Mouse (Mus musculus) liver, adult 2 months (tissue): ENCODE data around the gene Pck2. TPM values are rescaled to one million over a fixed set of nuclear protein-coding genes. Genes with fewer than 3 reads are reported as not detected.

Experiments used
- DNase-seq: peaks from one replicate; pipeline ENCODE4 v3.0.0-alpha.2; 2011; ENCODE audit warnings: low read depth, low spot score; ENCODE audit errors: extremely low read depth
- H3K27ac ChIP-seq: fragments of 200-500 bp; replicated peaks from 2 replicates; pipeline ENCODE4 v1.5.1; 2012; ENCODE audit warnings: low read depth, mild to moderate bottlenecking, control low read depth, inconsistent platforms, low read length; ENCODE audit not compliant: insufficient read depth
- H3K27me3 ChIP-seq: fragments of 200-500 bp; 2 replicates; pipeline ENCODE4 v1.6.1; 2012; ENCODE audit warnings: mild to moderate bottlenecking, moderate library complexity, low read length, inconsistent platforms; ENCODE audit not compliant: control insufficient read depth, insufficient read depth
- H3K36me3 ChIP-seq: fragments of 200-500 bp; 2 replicates; pipeline ENCODE4 v1.6.1; 2012; ENCODE audit warnings: low read length, inconsistent platforms; ENCODE audit not compliant: control insufficient read depth, insufficient read depth
- H3K4me1 ChIP-seq: fragments of 200-500 bp; 2 replicates; pipeline ENCODE4 v1.6.1; 2011; ENCODE audit warnings: low read length; ENCODE audit not compliant: control insufficient read depth, insufficient read depth
- H3K4me3 ChIP-seq: fragments of 200-500 bp; 2 replicates; pipeline ENCODE4 v1.5.1; 2011; ENCODE audit warnings: low read depth, mild to moderate bottlenecking, control low read depth, low read length, moderate library complexity; ENCODE audit not compliant: insufficient read depth
- H3K79me2 ChIP-seq: fragments of 200-500 bp; 2 replicates; pipeline ENCODE4 v1.6.1; 2012; ENCODE audit warnings: inconsistent platforms, mild to moderate bottlenecking, low read length, moderate library complexity; ENCODE audit not compliant: control insufficient read depth, insufficient read depth
- H3K9ac ChIP-seq: fragments of 200-500 bp; 2 replicates; pipeline ENCODE4 v1.6.1; 2012; ENCODE audit warnings: low read depth, mild to moderate bottlenecking, control low read depth, inconsistent platforms, low read length
- CTCF ChIP-seq: fragments of 200-500 bp; IDR thresholded peaks from 2 replicates; pipeline ENCODE4 v1.5.1; 2011; ENCODE audit warnings: low read depth, low read length, control low read depth
- POLR2A ChIP-seq: fragments of 200-500 bp; IDR thresholded peaks from 2 replicates; pipeline ENCODE4 v1.6.1; 2011; ENCODE audit warnings: low read length, control low read depth; ENCODE audit not compliant: insufficient read depth; ENCODE audit errors: extremely low read depth
- WGBS: fragments of 180-500 bp; shearing (Covaris S2); methylation state at CpG from one replicate; pipeline ENCODE4 v1.1.7; 2018; 5-methylcytosine and 5-hydroxymethylcytosine counted together
- polyA plus RNA-seq: library from polyadenylated mRNA; depleted of rRNA; stranded (reverse); fragments of >200 nt; gene quantifications from 2 replicates; pipeline ENCODE4 v1.2.3, GENCODE M21; 2012
- total RNA-seq: library from RNA; depleted of rRNA; stranded (reverse); fragments of >200 nt; gene quantifications from 2 replicates; pipeline ENCODE4 v1.2.3, GENCODE M21; 2014

The Pck2 gene
- total and polyA plus RNA-seq, 2 experiments = 1.2 to 7.3 TPM

GRCm38 (mm10) chr14:55496761-55497448 lies 43.2 kb upstream of the Pck2 start:
- Histone ChIP-seq H3K9ac (no peak overlapping the region), H3K4me3 (no peak overlapping the region), H3K27me3 (no peaks in the 10 kb centered on the region; the same call in 1 of the 2 replicates), H3K79me2 (no peaks in the 10 kb centered on the region), H3K27ac (no peak overlapping the region), H3K4me1 (no peaks in the 10 kb centered on the region), H3K36me3 (no peaks in the 10 kb centered on the region)
- TF ChIP-seq CTCF = no peak
- TF ChIP-seq POLR2A = no peak
- WGBS = 72% methylated on average over 16 of the region's 16 CpGs
- DNase-seq = no peak

DNA sequence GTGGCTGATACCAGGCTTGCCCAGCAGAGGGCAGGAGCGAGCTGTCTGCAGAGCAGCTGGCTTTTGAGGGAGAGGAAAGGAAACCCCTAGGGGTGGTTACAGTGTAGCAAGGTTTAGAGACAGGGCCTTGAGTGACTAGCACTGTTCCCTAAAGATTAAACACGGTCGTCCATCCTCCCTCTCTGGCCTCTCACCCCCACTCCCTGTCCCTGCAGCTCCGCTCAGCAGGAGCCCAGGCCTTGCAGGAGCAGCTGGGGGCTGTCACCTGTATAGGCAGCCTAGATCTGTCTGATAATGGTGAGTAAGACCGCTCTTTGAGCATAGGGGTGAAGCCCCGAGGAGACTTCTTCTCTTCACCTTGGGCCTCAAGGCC lies 42.6 kb upstream of the Pck2 start:
- no peaks in the 10 kb centered on the region for H3K79me2 ChIP-seq
- no peaks in the 10 kb centered on the region for H3K36me3 ChIP-seq
- no peak overlapping the region for H3K4me3 ChIP-seq
- WGBS = 33% methylated on average over 6 of the region's 6 CpGs
- H3K4me1 ChIP-seq = no peaks in the 10 kb centered on the region
- H3K27me3 ChIP-seq = no peaks in the 10 kb centered on the region
- no peak overlapping the region for H3K27ac ChIP-seq
- H3K9ac ChIP-seq = no peak overlapping the region
- DNase-seq = peak; percentile 38
- TF ChIP-seq CTCF (peak; percentile 99), POLR2A (no peak)

DNA sequence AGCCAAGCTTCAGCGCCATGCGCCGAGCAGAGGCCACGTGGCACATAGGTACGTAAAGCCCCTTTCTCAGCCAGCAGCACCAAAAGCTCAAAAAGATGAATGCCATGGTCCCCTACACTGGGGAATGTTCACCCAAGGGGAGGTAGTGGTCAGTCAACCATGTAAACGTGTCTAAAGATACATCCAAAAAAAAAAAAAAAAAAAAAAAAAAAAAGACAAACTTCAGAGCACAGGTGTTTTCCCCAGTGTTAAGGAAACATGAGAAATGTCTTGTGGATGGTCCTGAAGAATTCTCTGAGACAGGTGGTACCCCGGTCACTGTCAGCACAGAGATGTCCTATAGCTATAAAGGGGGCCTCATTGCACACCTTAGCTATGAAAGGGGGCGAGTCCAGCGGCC lies 34.5 kb upstream of the Pck2 start:
- Histone ChIP-seq H3K36me3 (no peaks in the 10 kb centered on the region), H3K79me2 (no peaks in the 10 kb centered on the region), H3K4me3 (no peak overlapping the region), H3K27me3 (0 out of 2 replicates have a peak, but pooled peaks cover 2% of the 10 kb centered on the region), H3K4me1 (no peaks in the 10 kb centered on the region), H3K9ac (no peak overlapping the region), H3K27ac (no peak overlapping the region)
- no peak for TF ChIP-seq CTCF
- 81% methylated on average over 9 of the region's 9 CpGs for WGBS
- no peak for DNase-seq

DNA sequence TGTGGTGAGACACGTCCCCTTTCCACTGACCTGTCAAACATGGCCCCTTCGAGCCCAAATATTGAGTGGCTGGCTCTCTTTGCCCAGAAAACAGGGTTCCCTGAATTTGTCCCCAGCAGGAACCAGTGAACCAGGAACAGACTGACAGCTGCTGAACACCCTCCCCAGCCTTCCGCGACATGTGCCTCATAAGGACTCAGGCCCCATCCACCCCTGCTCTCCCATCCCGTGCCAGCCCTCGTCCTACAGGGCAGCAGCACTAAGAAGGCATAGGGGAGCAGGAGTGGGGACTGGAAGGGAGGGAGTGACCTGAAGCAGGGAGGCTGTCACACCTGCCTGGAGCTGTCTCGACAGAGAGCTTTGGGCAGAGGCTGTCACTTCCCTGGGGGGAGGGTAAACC lies 32.3 kb upstream of the Pck2 start:
- WGBS = 54% methylated on average over 7 of the region's 7 CpGs
- TF ChIP-seq POLR2A = no peak
- TF ChIP-seq CTCF = no peak

GRCm38 (mm10) chr14:55509540-55509939 lies 30.5 kb upstream of the Pck2 start:
- H3K27ac ChIP-seq = no peak overlapping the region
- WGBS = 81% methylated on average over 10 of the region's 10 CpGs
- no peaks in the 10 kb centered on the region for H3K79me2 ChIP-seq
- H3K36me3 ChIP-seq = no peaks in the 10 kb centered on the region
- no peak overlapping the region for H3K4me3 ChIP-seq
- TF ChIP-seq CTCF = no peak
- TF ChIP-seq POLR2A = no peak
- no peaks in the 10 kb centered on the region for H3K4me1 ChIP-seq
- H3K9ac ChIP-seq = no peak overlapping the region
- peaks cover 4% of the 10 kb centered on the region; the same call in 1 of the 2 replicates for H3K27me3 ChIP-seq
- no peak for DNase-seq

More for the DNA sequence above, 32.3 kb upstream of the Pck2 start:
- H3K9ac ChIP-seq = no peak overlapping the region
- no peak for DNase-seq
- H3K4me1 ChIP-seq = no peaks in the 10 kb centered on the region
- no peaks in the 10 kb centered on the region for H3K36me3 ChIP-seq
- no peak overlapping the region for H3K4me3 ChIP-seq
- peaks cover 4% of the 10 kb centered on the region; the same call in 1 of the 2 replicates for H3K27me3 ChIP-seq
- no peaks in the 10 kb centered on the region for H3K79me2 ChIP-seq
- H3K27ac ChIP-seq = no peak overlapping the region

- 78% methylated on average over 17 of the region's 22 CpGs for WGBS
These were observed 29.8 kb upstream of the Pck2 start, which contains the start of gene Cpne6 for GRCm38 (mm10) chr14:55510125-55510731. Gene Cpne6, plus strand, starts transcription at chr14:55510445.

More at GRCm38 (mm10) chr14:55510125-55510731, 29.8 kb upstream of the Pck2 start, which contains the start of gene Cpne6:
- no peaks in the 10 kb centered on the region for H3K4me1 ChIP-seq
- H3K27me3 ChIP-seq = peaks cover 4% of the 10 kb centered on the region; the same call in 1 of the 2 replicates
- H3K27ac ChIP-seq = no peak within 1 kb of the TSS
- TF ChIP-seq POLR2A (no peak), CTCF (no peak)
- H3K79me2 ChIP-seq = no peaks in the 10 kb centered on the region
- no peak for DNase-seq
- H3K9ac ChIP-seq = no peak within 1 kb of the TSS
- H3K4me3 ChIP-seq = no peak within 1 kb of the TSS
- H3K36me3 ChIP-seq = no peaks in the 10 kb centered on the region
